Mouse (Mus musculus) embryonic fibroblast, embryonic 13.5 days (primary cell): Measurements from ENCODE around the gene Phgr1.

Experiments used
- CTCF ChIP-seq: IDR thresholded peaks from 2 replicates; pipeline ENCODE4 v1.5.1; 2011; ENCODE audit warnings: mild to moderate bottlenecking, control low read depth, low read length, moderate library complexity, borderline replicate concordance; ENCODE audit not compliant: insufficient read depth
- POLR2A ChIP-seq: IDR thresholded peaks from 2 replicates; pipeline ENCODE4 v1.6.1; 2011; ENCODE audit warnings: low read depth, mild to moderate bottlenecking, control low read depth, low read length, moderate library complexity

GRCm38 (mm10) chr2:118731981-118732380 is 40.6 kb upstream of the Phgr1 start:
- TF ChIP-seq CTCF (no peak), POLR2A (no peak)
